ENCODE assay signal across 12 mouse cellular contexts in the genomic region with DNA sequence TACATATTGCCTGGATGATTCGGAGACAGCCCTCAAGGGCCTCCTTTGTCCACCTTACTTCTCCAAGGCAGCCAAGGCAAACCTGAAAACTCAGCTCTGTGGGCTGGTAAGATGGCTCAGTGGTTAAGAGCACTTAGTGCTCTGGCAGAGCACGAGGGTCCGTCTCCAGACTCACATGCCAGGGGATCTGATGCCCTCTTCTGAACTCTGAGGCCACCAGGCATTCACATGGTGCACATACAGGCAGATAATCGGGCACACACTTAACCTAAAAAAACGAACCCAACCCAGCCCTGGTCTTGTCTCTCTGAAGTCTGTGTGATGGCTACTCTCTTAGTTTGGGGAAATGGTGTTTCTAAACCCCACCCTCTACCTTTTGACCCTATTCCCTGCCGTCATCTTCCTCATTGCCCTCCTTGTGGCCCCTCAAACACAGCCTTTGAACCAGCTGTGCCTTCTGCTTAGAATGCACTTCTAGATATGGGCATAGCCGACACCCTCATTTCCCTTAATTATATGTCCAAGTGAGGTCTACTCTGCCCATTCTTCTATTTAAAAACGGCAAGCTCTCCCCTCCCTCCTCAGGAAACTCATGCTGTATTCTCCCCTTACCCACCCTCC. TPM values are rescaled to one million over a fixed set of nuclear protein-coding genes. Genes with fewer than 3 reads are reported as not detected.
DNase-seq lines count a peak whose midpoint lies in the region; ATAC-seq and TF ChIP-seq lines count a peak whose summit lies in the region.
"Had no signal": no experiment of that assay in that cellular context is flagged by ENCODE, and none has a peak within 500 bp of the region (broad histone marks: within the 10 kb centered on the region; RNA-seq: fewer than 3 reads in every experiment).

No protein-coding gene starts in this region.

- peaks cover 85% of the 10 kb centered on the region for H3K4me1 ChIP-seq in erythroblast, embryonic 14.5 days (ENCODE audit: control insufficient read depth)
- H3K4me1 ChIP-seq in kidney, embryonic 15.5 days = peaks cover 56% of the 10 kb centered on the region
- H3K4me1 ChIP-seq in liver, embryonic 13.5 days (replicated peaks) = peaks cover 75% of the 10 kb centered on the region
- peaks cover 7% of the 10 kb centered on the region for H3K4me1 ChIP-seq in midbrain, postnatal 0 days (ENCODE audit: insufficient read depth, low read length)

- peak overlapping the region; percentile 82; the same call in 1 of the 2 replicates for H3K27ac ChIP-seq in kidney, embryonic 15.5 days
- H3K27ac ChIP-seq in liver, embryonic 13.5 days = peak overlapping the region; percentile 100
- no peak overlapping the region for H3K27ac ChIP-seq in midbrain, postnatal 0 days (ENCODE audit: low read depth, low read length)

- no peak overlapping the region for H3K4me2 ChIP-seq in kidney, embryonic 15.5 days
- H3K4me2 ChIP-seq in liver, embryonic 13.5 days = peak overlapping the region; percentile 97
- no peak overlapping the region for H3K4me2 ChIP-seq in midbrain, postnatal 0 days (ENCODE audit: low read depth, low read length, poor library complexity, severe bottlenecking)

- H3K9me3 ChIP-seq in erythroblast, embryonic 14.5 days (ENCODE audit: control insufficient read depth, low read length) = peaks cover 2% of the 10 kb centered on the region; the same call in 1 of the 2 replicates
- no peaks in the 10 kb centered on the region for H3K9me3 ChIP-seq in kidney, embryonic 15.5 days (replicated peaks)
- H3K9me3 ChIP-seq in liver, embryonic 13.5 days (replicated peaks) = no peaks in the 10 kb centered on the region
- H3K9me3 ChIP-seq in midbrain, postnatal 0 days (ENCODE audit: low read length) = no peaks in the 10 kb centered on the region

- H3K9ac ChIP-seq in kidney, embryonic 15.5 days = no peak overlapping the region
- peak overlapping the region; percentile 97 for H3K9ac ChIP-seq in liver, embryonic 13.5 days
- no peak overlapping the region for H3K9ac ChIP-seq in midbrain, postnatal 0 days (replicated peaks; ENCODE audit: low read length, poor library complexity, severe bottlenecking)

- no peaks in the 10 kb centered on the region for H3K27me3 ChIP-seq in erythroblast, embryonic 14.5 days (ENCODE audit: control insufficient read depth)
- no peaks in the 10 kb centered on the region for H3K27me3 ChIP-seq in kidney, embryonic 15.5 days
- H3K27me3 ChIP-seq in liver, embryonic 13.5 days = no peaks in the 10 kb centered on the region
- peaks cover 9% of the 10 kb centered on the region; the same call in 1 of the 2 replicates for H3K27me3 ChIP-seq in midbrain, postnatal 0 days (ENCODE audit: insufficient read depth, low read length)

- WGBS in kidney, embryonic 15.5 days = 73% methylated on average over 8 of the region's 8 CpGs
- WGBS in liver, embryonic 13.5 days (ENCODE audit: insufficient replicate concordance) = 37% methylated on average over 8 of the region's 8 CpGs
- WGBS in midbrain, postnatal 0 days = 82% methylated on average over 8 of the region's 8 CpGs

- TF ChIP-seq CTCF in midbrain, postnatal 0 days (IDR thresholded peaks at IDR 0.05) = no peak

- ATAC-seq in erythroblast, adult 5-6 weeks (replicated peaks; ENCODE audit: low FRiP score, poor library complexity, severe bottlenecking) = no peak
- ATAC-seq in kidney, embryonic 15.5 days (replicated peaks; ENCODE audit: low FRiP score) = no peak
- no peak for ATAC-seq in liver, embryonic 13.5 days (ENCODE audit: low read depth)
- ATAC-seq in midbrain, postnatal 0 days (ENCODE audit: low FRiP score) = no peak

- H3K4me3 ChIP-seq in erythroblast, embryonic 14.5 days (replicated peaks) = peak overlapping the region; percentile 91
- no peak overlapping the region; the same call in 1 of the 2 replicates for H3K4me3 ChIP-seq in kidney, embryonic 15.5 days (replicated peaks)
- H3K4me3 ChIP-seq in liver, embryonic 13.5 days (replicated peaks) = peak overlapping the region; percentile 83
- H3K4me3 ChIP-seq in midbrain, postnatal 0 days (ENCODE audit: low read depth, low read length) = no peak overlapping the region

- H3K36me3 ChIP-seq in erythroblast, embryonic 14.5 days (ENCODE audit: control insufficient read depth) = peaks cover 54% of the 10 kb centered on the region
- H3K36me3 ChIP-seq in kidney, embryonic 15.5 days = peaks cover 18% of the 10 kb centered on the region
- peaks cover 42% of the 10 kb centered on the region for H3K36me3 ChIP-seq in liver, embryonic 13.5 days
- 0 out of 2 replicates have a peak, but pooled peaks cover 11% of the 10 kb centered on the region for H3K36me3 ChIP-seq in midbrain, postnatal 0 days (ENCODE audit: insufficient read depth, low read length)

- no peak for DNase-seq in kidney, adult 9 months
- DNase-seq in c-Kit-positive CD71-positive TER-119-positive erythroid progenitor cells, embryonic 14.5 days (ENCODE audit: low spot score) = peak; percentile 40
- DNase-seq in liver, embryonic 13.5 days = no peak
- DNase-seq in frontal cortex, postnatal 25 days (ENCODE audit: low spot score in 2 of 2) = no peak
- DNase-seq in midbrain, postnatal 0 days (ENCODE audit: low spot score) = no peak
- DNase-seq: adrenal gland, adult 2 months; cerebellum, adult 11 months; left cerebral cortex, postnatal 4 days; right cerebral cortex, postnatal 14 days had no signal

RNA-seq across cellular contexts. Expression of a gene that starts 1.0 kb away (rescaled TPM):
- polyA plus RNA-seq in erythroblast, embryonic 14.5 days (2012) = 17.6 and 17.8 TPM in 2 replicates
- 91.5 and 150 TPM in 2 replicates for total RNA-seq in erythroblast, adult 5-6 weeks (2015; ENCODE audit: low replicate concordance)
- total RNA-seq in erythroblast, adult 5-6 weeks (2017; ENCODE audit: low replicate concordance) = 42.7 and 69.4 TPM in 2 replicates
- 296 and 297 TPM in 2 replicates for polyA plus RNA-seq in kidney, embryonic 15.5 days (2015; fragmentation: Nextera tagmentation; extraction: Ambion mirVana)
- polyA plus RNA-seq in liver, embryonic 13.5 days (2015; fragmentation: Nextera tagmentation; extraction: Ambion mirVana) = 202 and 208 TPM in 2 replicates
- total RNA-seq in midbrain, postnatal 0 days (2014; rRNA removed) = 186 and 226 TPM in 2 replicates
- 352 and 383 TPM in 2 replicates for polyA plus RNA-seq in midbrain, postnatal 0 days (2015; fragmentation: Nextera tagmentation; extraction: Ambion mirVana)

RNA-seq across cellular contexts. Expression of a gene that starts 1.0 kb away (rescaled TPM):
- polyA plus RNA-seq in erythroblast, embryonic 14.5 days (2012) = 1.8 and 2.3 TPM in 2 replicates
- 22.7 and 44.9 TPM in 2 replicates for total RNA-seq in erythroblast, adult 5-6 weeks (2015; ENCODE audit: low replicate concordance)
- total RNA-seq in erythroblast, adult 5-6 weeks (2017; ENCODE audit: low replicate concordance) = 79.0 and 86.0 TPM in 2 replicates
- 11.0 and 12.0 TPM in 2 replicates for polyA plus RNA-seq in kidney, embryonic 15.5 days (2015; fragmentation: Nextera tagmentation; extraction: Ambion mirVana)
- 43.4 and 43.8 TPM in 2 replicates for polyA plus RNA-seq in liver, embryonic 13.5 days (2015; fragmentation: Nextera tagmentation; extraction: Ambion mirVana)
- 0.28 and 1.5 TPM in 2 replicates for total RNA-seq in midbrain, postnatal 0 days (2014; rRNA removed)
- 0.82 and 0.88 TPM in 2 replicates for polyA plus RNA-seq in midbrain, postnatal 0 days (2015; fragmentation: Nextera tagmentation; extraction: Ambion mirVana)

RNA-seq across cellular contexts. Expression of a gene that starts 1.0 kb away (rescaled TPM):
- 17.6 and 23.0 TPM in 2 replicates for polyA plus RNA-seq in erythroblast, embryonic 14.5 days (2012)
- total RNA-seq in erythroblast, adult 5-6 weeks (2015; ENCODE audit: low replicate concordance) = 49.5 and 74.2 TPM in 2 replicates
- 22.7 and 56.3 TPM in 2 replicates for total RNA-seq in erythroblast, adult 5-6 weeks (2017; ENCODE audit: low replicate concordance)
- 61.1 and 61.7 TPM in 2 replicates for polyA plus RNA-seq in kidney, embryonic 15.5 days (2015; fragmentation: Nextera tagmentation; extraction: Ambion mirVana)
- polyA plus RNA-seq in liver, embryonic 13.5 days (2015; fragmentation: Nextera tagmentation; extraction: Ambion mirVana) = 34.3 and 35.7 TPM in 2 replicates
- 36.6 and 38.0 TPM in 2 replicates for total RNA-seq in midbrain, postnatal 0 days (2014; rRNA removed)
- 25.0 and 30.8 TPM in 2 replicates for polyA plus RNA-seq in midbrain, postnatal 0 days (2015; fragmentation: Nextera tagmentation; extraction: Ambion mirVana)

RNA-seq across cellular contexts. Expression of a gene that starts 14.4 kb away (rescaled TPM):
- 28.3 and 30.8 TPM in 2 replicates for polyA plus RNA-seq in erythroblast, embryonic 14.5 days (2012)
- total RNA-seq in erythroblast, adult 5-6 weeks (2015; ENCODE audit: low replicate concordance) = 34.2 and 88.6 TPM in 2 replicates
- total RNA-seq in erythroblast, adult 5-6 weeks (2017; ENCODE audit: low replicate concordance) = 55.3 and 85.6 TPM in 2 replicates
- polyA plus RNA-seq in kidney, embryonic 15.5 days (2015; fragmentation: Nextera tagmentation; extraction: Ambion mirVana) = 428 and 459 TPM in 2 replicates
- polyA plus RNA-seq in liver, embryonic 13.5 days (2015; fragmentation: Nextera tagmentation; extraction: Ambion mirVana) = 356 and 357 TPM in 2 replicates
- 241 and 287 TPM in 2 replicates for total RNA-seq in midbrain, postnatal 0 days (2014; rRNA removed)
- polyA plus RNA-seq in midbrain, postnatal 0 days (2015; fragmentation: Nextera tagmentation; extraction: Ambion mirVana) = 481 and 482 TPM in 2 replicates

RNA-seq across cellular contexts. Expression of a gene that starts 40.3 kb away (rescaled TPM):
- 0.08 TPM in 1 of 2 replicates, not detected in the other for polyA plus RNA-seq in erythroblast, embryonic 14.5 days (2012)
- not detected in 2 replicates for total RNA-seq in erythroblast, adult 5-6 weeks (2015; ENCODE audit: low replicate concordance)
- 0.26 TPM in 1 of 2 replicates, not detected in the other for total RNA-seq in erythroblast, adult 5-6 weeks (2017; ENCODE audit: low replicate concordance)
- 12.9 and 18.6 TPM in 2 replicates for polyA plus RNA-seq in kidney, embryonic 15.5 days (2015; fragmentation: Nextera tagmentation; extraction: Ambion mirVana)
- polyA plus RNA-seq in liver, embryonic 13.5 days (2015; fragmentation: Nextera tagmentation; extraction: Ambion mirVana) = 7.8 and 9.3 TPM in 2 replicates
- 1.6 and 2.4 TPM in 2 replicates for total RNA-seq in midbrain, postnatal 0 days (2014; rRNA removed)
- polyA plus RNA-seq in midbrain, postnatal 0 days (2015; fragmentation: Nextera tagmentation; extraction: Ambion mirVana) = 1.7 and 2.2 TPM in 2 replicates

Comparison
In these comparisons a context has a peak if more than half of its experiments do, and no peak if none do; other contexts are left out.
1. H3K4me3 ChIP-seq: peak in erythroblast, embryonic 14.5 days (single experiment) and liver, embryonic 13.5 days (single experiment); none in kidney, embryonic 15.5 days (single experiment) and midbrain, postnatal 0 days (single experiment).
2. RNA of a gene that starts 1.0 kb away (polyA plus RNA-seq): 352 to 383 TPM in midbrain, postnatal 0 days, 296 to 297 TPM in kidney, embryonic 15.5 days and 202 to 208 TPM in liver, embryonic 13.5 days; 17.6 to 17.8 TPM in erythroblast, embryonic 14.5 days; every median in the first group is over 10 times any median in the second.